ENCODE assay signal across 8 mouse cellular contexts in the genomic region with DNA sequence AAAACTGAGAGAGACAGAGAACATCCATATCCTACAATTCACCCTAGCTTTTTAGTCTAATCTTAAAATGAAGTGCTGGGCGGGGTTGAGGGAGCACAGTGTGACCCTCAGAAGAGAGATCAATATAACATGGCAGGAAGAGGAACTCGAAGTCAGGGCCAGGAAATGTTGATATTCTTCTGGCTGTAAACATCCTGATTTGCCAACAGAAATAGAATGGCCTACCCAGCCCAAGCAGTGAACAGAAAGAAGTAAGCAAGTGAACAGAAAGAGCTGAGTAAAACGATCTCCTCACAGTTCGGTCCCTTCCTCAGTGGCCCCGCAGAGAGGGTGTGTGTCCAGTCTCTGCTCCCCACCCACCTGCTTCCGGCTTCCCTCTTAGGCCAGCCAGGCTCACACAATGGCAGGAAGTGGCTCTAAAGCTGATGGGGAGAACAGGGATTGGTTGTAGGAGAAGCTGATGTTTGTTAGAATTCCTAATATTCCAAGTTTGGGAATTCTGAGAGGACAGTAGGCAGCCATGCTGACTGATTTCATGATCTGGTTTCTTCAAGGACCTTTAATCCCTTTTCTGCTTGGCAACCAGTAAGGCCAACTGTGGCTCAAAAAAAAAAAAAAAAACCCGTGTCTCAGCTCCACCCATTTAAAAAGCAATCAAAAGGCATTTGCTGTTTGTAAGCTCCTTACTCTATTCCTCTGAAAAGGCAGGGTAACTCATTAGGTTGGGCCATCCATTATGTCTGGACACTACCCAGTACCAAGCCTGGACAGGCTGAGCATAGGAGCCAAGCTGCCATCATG.
DNase-seq lines count a peak whose midpoint lies in the region; ATAC-seq and TF ChIP-seq lines count a peak whose summit lies in the region.

No protein-coding gene starts in this region.

- no peaks in the 10 kb centered on the region for H3K27me3 ChIP-seq in hindbrain, embryonic 10.5 days (ENCODE audit: insufficient read depth, poor library complexity, severe bottlenecking)
- H3K27me3 ChIP-seq in hindbrain, embryonic 12.5 days: no peaks in the 10 kb centered on the region
- no peaks in the 10 kb centered on the region for H3K27me3 ChIP-seq in hindbrain, embryonic 15.5 days
- H3K27me3 ChIP-seq in liver, embryonic 12.5 days (replicated peaks): no peaks in the 10 kb centered on the region
- H3K27me3 ChIP-seq in small intestine, adult 2 months (ENCODE audit: control insufficient read depth, insufficient read depth, low read length): no peaks in the 10 kb centered on the region
- no peaks in the 10 kb centered on the region for H3K27me3 ChIP-seq in forebrain, embryonic 11.5 days (ENCODE audit: control insufficient read depth, insufficient read depth, low read length)

- no peak for TF ChIP-seq CTCF in cortical plate, adult 2 months (IDR thresholded peaks at IDR 0.05; ENCODE audit: extremely low read depth, insufficient read depth, low read length)
- TF ChIP-seq CTCF in small intestine, adult 2 months (IDR thresholded peaks at IDR 0.05; ENCODE audit: extremely low read depth, insufficient read length, insufficient replicate concordance, low read depth, low read length): no peak

- no peaks in the 10 kb centered on the region for H3K9me3 ChIP-seq in hindbrain, embryonic 10.5 days
- H3K9me3 ChIP-seq in hindbrain, embryonic 12.5 days (replicated peaks): no peaks in the 10 kb centered on the region
- no peaks in the 10 kb centered on the region for H3K9me3 ChIP-seq in hindbrain, embryonic 15.5 days
- H3K9me3 ChIP-seq in liver, embryonic 12.5 days (replicated peaks): no peaks in the 10 kb centered on the region
- no peaks in the 10 kb centered on the region for H3K9me3 ChIP-seq in forebrain, embryonic 11.5 days (ENCODE audit: control insufficient read depth, low read length)

- H3K9ac ChIP-seq in hindbrain, embryonic 12.5 days: no peak overlapping the region
- no peak overlapping the region for H3K9ac ChIP-seq in hindbrain, embryonic 15.5 days
- H3K9ac ChIP-seq in liver, embryonic 12.5 days: no peak overlapping the region
- H3K9ac ChIP-seq in forebrain, embryonic 11.5 days (ENCODE audit: low read length): no peak overlapping the region

- no peak for TF ChIP-seq POLR2A in cortical plate, adult 2 months (IDR thresholded peaks at IDR 0.05; ENCODE audit: extremely low read depth, insufficient read depth, low read length)
- no peak for TF ChIP-seq POLR2A in small intestine, adult 2 months (IDR thresholded peaks at IDR 0.05; ENCODE audit: low read depth, low read length)

- H3K27ac ChIP-seq in hindbrain, embryonic 10.5 days: no peak overlapping the region
- H3K27ac ChIP-seq in hindbrain, embryonic 12.5 days: no peak overlapping the region
- H3K27ac ChIP-seq in cortical plate, adult 2 months (ENCODE audit: insufficient read depth, low read length): peak overlapping the region; percentile 94
- H3K27ac ChIP-seq in hindbrain, embryonic 15.5 days (replicated peaks): peak overlapping the region; percentile 45
- peak overlapping the region; percentile 65 for H3K27ac ChIP-seq in liver, embryonic 12.5 days
- H3K27ac ChIP-seq in small intestine, adult 2 months (ENCODE audit: insufficient read depth, low read depth, low read length): peak overlapping the region; percentile 98
- H3K27ac ChIP-seq in forebrain, embryonic 11.5 days (ENCODE audit: low read depth, low read length): no peak overlapping the region

- peaks cover 46% of the 10 kb centered on the region for H3K36me3 ChIP-seq in hindbrain, embryonic 10.5 days
- H3K36me3 ChIP-seq in hindbrain, embryonic 12.5 days: peaks cover 18% of the 10 kb centered on the region
- peaks cover 8% of the 10 kb centered on the region; the same call in 1 of the 2 replicates for H3K36me3 ChIP-seq in hindbrain, embryonic 15.5 days
- H3K36me3 ChIP-seq in liver, embryonic 12.5 days: peaks cover 30% of the 10 kb centered on the region
- H3K36me3 ChIP-seq in small intestine, adult 2 months (ENCODE audit: control insufficient read depth, insufficient read depth, low read length): peaks cover 28% of the 10 kb centered on the region
- H3K36me3 ChIP-seq in forebrain, embryonic 11.5 days (ENCODE audit: control insufficient read depth, insufficient read depth, low read length): no peaks in the 10 kb centered on the region

- 81% methylated on average over 7 of the region's 7 CpGs for WGBS in hindbrain, embryonic 10.5 days
- WGBS in hindbrain, embryonic 12.5 days: 78% methylated on average over 7 of the region's 7 CpGs
- 81% methylated on average over 7 of the region's 7 CpGs for WGBS in hindbrain, embryonic 15.5 days
- WGBS in liver, embryonic 12.5 days (ENCODE audit: insufficient replicate concordance): 22% methylated on average over 7 of the region's 7 CpGs
- 9% methylated on average over 7 of the region's 7 CpGs for WGBS in small intestine, adult 2 months
- 76% methylated on average over 7 of the region's 7 CpGs for WGBS in forebrain, embryonic 11.5 days

- no peak overlapping the region for H3K4me3 ChIP-seq in hindbrain, embryonic 10.5 days
- no peak overlapping the region for H3K4me3 ChIP-seq in hindbrain, embryonic 12.5 days
- H3K4me3 ChIP-seq in cortical plate, adult 2 months (ENCODE audit: insufficient read depth, low read length): no peak overlapping the region
- H3K4me3 ChIP-seq in hindbrain, embryonic 15.5 days: no peak overlapping the region
- H3K4me3 ChIP-seq in liver, embryonic 12.5 days: no peak overlapping the region
- H3K4me3 ChIP-seq in small intestine, adult 2 months (ENCODE audit: low read depth, low read length): no peak overlapping the region
- no peak overlapping the region for H3K4me3 ChIP-seq in forebrain, embryonic 11.5 days (ENCODE audit: low read depth, low read length)

- peaks cover 15% of the 10 kb centered on the region; the same call in 1 of the 2 replicates for H3K4me1 ChIP-seq in hindbrain, embryonic 10.5 days (replicated peaks)
- H3K4me1 ChIP-seq in hindbrain, embryonic 12.5 days: peaks cover 4% of the 10 kb centered on the region; the same call in 1 of the 2 replicates
- H3K4me1 ChIP-seq in cortical plate, adult 2 months (ENCODE audit: control insufficient read depth, insufficient read depth, low read length): no peaks in the 10 kb centered on the region
- no peaks in the 10 kb centered on the region for H3K4me1 ChIP-seq in hindbrain, embryonic 15.5 days (replicated peaks)
- peaks cover 53% of the 10 kb centered on the region for H3K4me1 ChIP-seq in liver, embryonic 12.5 days
- H3K4me1 ChIP-seq in small intestine, adult 2 months (ENCODE audit: control insufficient read depth, insufficient read depth, insufficient read length, low read length): peaks cover 57% of the 10 kb centered on the region
- no peaks in the 10 kb centered on the region for H3K4me1 ChIP-seq in forebrain, embryonic 11.5 days (replicated peaks; ENCODE audit: control insufficient read depth, insufficient read depth, low read length)

- no peak overlapping the region for H3K4me2 ChIP-seq in hindbrain, embryonic 12.5 days (replicated peaks)
- H3K4me2 ChIP-seq in hindbrain, embryonic 15.5 days: no peak overlapping the region
- peak overlapping the region; percentile 29; the same call in 1 of the 2 replicates for H3K4me2 ChIP-seq in liver, embryonic 12.5 days
- no peak overlapping the region for H3K4me2 ChIP-seq in forebrain, embryonic 11.5 days (ENCODE audit: low read depth, low read length, severe bottlenecking)

- no peak for ATAC-seq in hindbrain, embryonic 12.5 days (ENCODE audit: low FRiP score)
- no peak for ATAC-seq in hindbrain, embryonic 15.5 days (ENCODE audit: low FRiP score, low read depth)
- ATAC-seq in liver, embryonic 12.5 days: peak; percentile 63
- no peak for ATAC-seq in forebrain, embryonic 11.5 days (replicated peaks; ENCODE audit: low FRiP score)

- DNase-seq in hindbrain, embryonic 10.5 days (ENCODE audit: low spot score): peak; percentile 14
- DNase-seq in urinary bladder, postnatal 10 days (ENCODE audit: low spot score): no peak
- DNase-seq in forebrain, embryonic 11.5 days (ENCODE audit: low spot score): no peak

Comparison
In these comparisons a context has a peak if more than half of its experiments do, and no peak if none do; other contexts are left out.
1. H3K27ac ChIP-seq: peak in cortical plate, adult 2 months (single experiment), hindbrain, embryonic 15.5 days (single experiment), liver, embryonic 12.5 days (single experiment) and small intestine, adult 2 months (single experiment); none in hindbrain, embryonic 10.5 days (single experiment), hindbrain, embryonic 12.5 days (single experiment) and forebrain, embryonic 11.5 days (single experiment).